Mouse (Mus musculus) mammary gland, adult 2 months (tissue): Measurements from ENCODE around the gene Gpr174. TPM values are rescaled to one million over a fixed set of nuclear protein-coding genes. Genes with fewer than 3 reads are reported as not detected.

Experiments used
- polyA plus RNA-seq: library from polyadenylated mRNA; depleted of rRNA; stranded (reverse); fragments of >200 nt; gene quantifications from 2 replicates; pipeline ENCODE4 v1.2.3, GENCODE M21; 2012; ENCODE audit warnings: low replicate concordance; rRNA removed

Gpr174 gene
- 1.5 and 3.0 TPM in 2 replicates for polyA plus RNA-seq

DNA sequence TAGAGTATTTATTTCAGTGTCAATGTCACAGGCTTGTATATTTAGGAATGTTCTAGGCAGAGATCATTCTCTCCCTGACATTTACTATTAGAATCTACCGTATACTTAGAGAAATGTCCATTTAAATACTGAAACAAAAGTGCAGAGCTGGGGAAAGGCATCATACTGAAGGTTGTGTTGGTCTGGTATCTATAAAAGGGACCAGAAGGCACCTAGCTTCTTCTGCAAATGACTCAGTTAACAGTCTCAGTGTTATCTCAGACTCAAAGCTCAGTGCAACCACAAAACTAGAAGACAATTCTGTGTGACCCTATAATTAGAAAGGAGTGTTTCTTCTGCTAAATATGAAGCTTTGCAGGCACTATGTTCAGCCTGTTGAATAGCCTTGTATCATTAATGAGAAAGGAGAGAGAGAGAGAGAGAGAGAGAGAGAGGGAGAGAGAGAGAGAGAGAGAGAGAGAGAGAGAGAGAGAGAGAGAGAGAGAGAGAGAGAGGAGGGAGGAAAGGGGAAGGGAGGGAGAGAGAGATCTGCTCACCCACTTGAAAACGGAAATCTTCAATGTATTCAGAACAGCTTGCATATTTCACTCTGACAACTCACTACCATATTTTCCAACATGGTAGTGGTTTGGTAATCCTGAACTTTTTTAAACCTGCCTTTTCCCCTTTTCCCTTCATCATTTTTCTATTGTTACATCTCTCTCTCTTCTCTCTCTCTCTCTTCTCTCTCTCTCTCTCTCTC lies at the start of gene Gpr174:
Gpr174 (plus strand) TSS at position 393 of the 742 bp plus-strand sequence.

Other genes with a start within 250 kb of the Gpr174 start
- 5.3 and 9.3 TPM in 2 replicates for gene P2ry10, start 167.4 kb upstream of the Gpr174 start, polyA plus RNA-seq
- 7.9 and 15.2 TPM in 2 replicates for gene P2ry10b, start 107.0 kb upstream of the Gpr174 start, polyA plus RNA-seq
- gene Itm2a, start 147.5 kb downstream of the Gpr174 start, polyA plus RNA-seq = 46.4 and 103 TPM in 2 replicates